Comparison of ENCODE assay signal across 11 mouse cellular contexts in genomic region chr15:85676156-85676555, GRCm38 (mm10). TPM values are rescaled to one million over a fixed set of nuclear protein-coding genes. Genes with fewer than 3 reads are reported as not detected.
A peak's percentile ranks its signal among the peaks of the same experiment; 100 is the strongest.
DNase-seq lines count a peak whose midpoint lies in the region; ATAC-seq lines count a peak whose summit lies in the region.
"Had no signal": no experiment of that assay in that cellular context is flagged by ENCODE, and none has a peak within 500 bp of the region (broad histone marks: within the 10 kb centered on the region; RNA-seq: fewer than 3 reads in every experiment).

No protein-coding gene starts in this region.

- 68% methylated on average over 3 of the region's 3 CpGs for WGBS in forebrain, embryonic 15.5 days
- 86% methylated on average over 3 of the region's 3 CpGs for WGBS in forebrain, embryonic 10.5 days
- 77% methylated on average over 3 of the region's 3 CpGs for WGBS in kidney, embryonic 16.5 days
- 65% methylated on average over 3 of the region's 3 CpGs for WGBS in midbrain, embryonic 16.5 days

- H3K4me3 ChIP-seq in forebrain, embryonic 15.5 days, result peak overlapping the region; percentile 77
- no peak overlapping the region for H3K4me3 ChIP-seq in forebrain, embryonic 10.5 days
- no peak overlapping the region for H3K4me3 ChIP-seq in kidney, embryonic 16.5 days (ENCODE audit: low read length)
- H3K4me3 ChIP-seq in midbrain, embryonic 16.5 days (ENCODE audit: low read depth, low read length), result 0 out of 2 replicates have a peak overlapping the region, but pooled peaks have one; percentile 3
- H3K4me3 ChIP-seq: liver, embryonic 13.5 days had no signal

- H3K4me2 ChIP-seq in forebrain, embryonic 15.5 days (replicated peaks), result peak overlapping the region; percentile 62
- H3K4me2 ChIP-seq in kidney, embryonic 16.5 days (replicated peaks; ENCODE audit: low read depth, low read length), result no peak overlapping the region
- H3K4me2 ChIP-seq in midbrain, embryonic 16.5 days (ENCODE audit: low read length), result peak overlapping the region; percentile 54
- H3K4me2 ChIP-seq: liver, embryonic 13.5 days had no signal

- DNase-seq in forebrain, embryonic 10.5 days (ENCODE audit: extremely low spot score, low spot score), result no peak
- DNase-seq in kidney, postnatal 10 days, result no peak
- peak; percentile 42 for DNase-seq in MN1 (ENCODE audit: low spot score)
- no peak for DNase-seq in thymus, postnatal 25 days
- no peak for DNase-seq in adrenal gland, adult (ENCODE audit: inconsistent age in 2 of 2, low spot score in 1 of 2)
- DNase-seq: liver, embryonic 13.5 days; thymus, postnatal 14 days had no signal

- no peak for ATAC-seq in forebrain, embryonic 15.5 days (replicated peaks)
- ATAC-seq in kidney, embryonic 16.5 days (ENCODE audit: low FRiP score, low TSS enrichment), result no peak
- no peak for ATAC-seq in midbrain, embryonic 16.5 days
- ATAC-seq: Patski had no signal

- no peaks in the 10 kb centered on the region for H3K27me3 ChIP-seq in forebrain, embryonic 15.5 days
- peaks cover 99% of the 10 kb centered on the region for H3K27me3 ChIP-seq in forebrain, embryonic 10.5 days (ENCODE audit: poor library complexity, severe bottlenecking)
- H3K27me3 ChIP-seq in kidney, embryonic 16.5 days (ENCODE audit: insufficient read depth, low read length), result no peaks in the 10 kb centered on the region
- H3K27me3 ChIP-seq in midbrain, embryonic 16.5 days (ENCODE audit: control insufficient read depth, insufficient read depth, low read depth, low read length), result no peaks in the 10 kb centered on the region
- H3K27me3 ChIP-seq: Patski had no signal

- no peaks in the 10 kb centered on the region for H3K9me3 ChIP-seq in forebrain, embryonic 15.5 days
- no peaks in the 10 kb centered on the region for H3K9me3 ChIP-seq in forebrain, embryonic 10.5 days
- no peaks in the 10 kb centered on the region for H3K9me3 ChIP-seq in kidney, embryonic 16.5 days (ENCODE audit: low read length)
- H3K9me3 ChIP-seq in midbrain, embryonic 16.5 days (replicated peaks; ENCODE audit: control insufficient read depth, low read length, poor library complexity, severe bottlenecking), result no peaks in the 10 kb centered on the region
- H3K9me3 ChIP-seq: liver, embryonic 13.5 days had no signal

- H3K27ac ChIP-seq in forebrain, embryonic 15.5 days (replicated peaks), result peak overlapping the region; percentile 98
- no peak overlapping the region for H3K27ac ChIP-seq in forebrain, embryonic 10.5 days
- H3K27ac ChIP-seq in kidney, embryonic 16.5 days (ENCODE audit: low read length), result 0 out of 2 replicates have a peak overlapping the region, but pooled peaks have one; percentile 0
- H3K27ac ChIP-seq in midbrain, embryonic 16.5 days (ENCODE audit: low read length), result no peak overlapping the region
- H3K27ac ChIP-seq: liver, embryonic 13.5 days had no signal

- peaks cover 7% of the 10 kb centered on the region; the same call in 1 of the 2 replicates for H3K36me3 ChIP-seq in forebrain, embryonic 15.5 days
- H3K36me3 ChIP-seq in forebrain, embryonic 10.5 days (replicated peaks), result no peaks in the 10 kb centered on the region
- peaks cover 21% of the 10 kb centered on the region for H3K36me3 ChIP-seq in kidney, embryonic 16.5 days (ENCODE audit: insufficient read depth, low read length)
- no peaks in the 10 kb centered on the region for H3K36me3 ChIP-seq in midbrain, embryonic 16.5 days (ENCODE audit: control insufficient read depth, insufficient read depth, low read length)
- H3K36me3 ChIP-seq: liver, embryonic 13.5 days had no signal

- H3K9ac ChIP-seq in forebrain, embryonic 15.5 days (replicated peaks), result peak overlapping the region; percentile 32
- no peak overlapping the region for H3K9ac ChIP-seq in kidney, embryonic 16.5 days (replicated peaks; ENCODE audit: low read length)
- peak overlapping the region; percentile 33 for H3K9ac ChIP-seq in midbrain, embryonic 16.5 days (ENCODE audit: low read depth, low read length)
- H3K9ac ChIP-seq: liver, embryonic 13.5 days had no signal

- H3K4me1 ChIP-seq in forebrain, embryonic 15.5 days, result peaks cover 75% of the 10 kb centered on the region
- peaks cover 7% of the 10 kb centered on the region for H3K4me1 ChIP-seq in forebrain, embryonic 10.5 days
- peaks cover 72% of the 10 kb centered on the region for H3K4me1 ChIP-seq in kidney, embryonic 16.5 days (ENCODE audit: insufficient read depth, low read length)
- peaks cover 36% of the 10 kb centered on the region for H3K4me1 ChIP-seq in midbrain, embryonic 16.5 days (ENCODE audit: control insufficient read depth, insufficient read depth, low read length)
- H3K4me1 ChIP-seq: liver, embryonic 13.5 days had no signal

RNA-seq across cellular contexts. Expression of gene Ppara, which starts 58.6 kb away (rescaled TPM):
- 1.4 and 1.5 TPM in 2 replicates for polyA plus RNA-seq in forebrain, embryonic 15.5 days (2015; fragmentation: Nextera tagmentation; extraction: Ambion mirVana)
- 0.11 and 0.20 TPM in 2 replicates for polyA plus RNA-seq in forebrain, embryonic 10.5 days (2016; fragmentation: Nextera tagmentation; extraction: Ambion mirVana)
- polyA plus RNA-seq in kidney, embryonic 16.5 days (2015; fragmentation: Nextera tagmentation; extraction: Ambion mirVana), result 5.1 and 5.9 TPM in 2 replicates
- polyA plus RNA-seq in midbrain, embryonic 16.5 days (2015; fragmentation: Nextera tagmentation; extraction: Ambion mirVana), result 1.5 and 1.9 TPM in 2 replicates

Comparison
In these comparisons a context has a peak if more than half of its experiments do, and no peak if none do; other contexts are left out.
1. H3K27ac ChIP-seq: peak in forebrain, embryonic 15.5 days (single experiment) and kidney, embryonic 16.5 days (single experiment); none in forebrain, embryonic 10.5 days (single experiment) and midbrain, embryonic 16.5 days (single experiment).
2. H3K4me3 ChIP-seq: peak in forebrain, embryonic 15.5 days (single experiment) and midbrain, embryonic 16.5 days (single experiment); none in forebrain, embryonic 10.5 days (single experiment) and kidney, embryonic 16.5 days (single experiment).